Mouse (Mus musculus) embryonic stem cell, embryonic (primary cell): ENCODE measurements around the gene Pcolce.

ENCODE experiments used
- CTCF ChIA-PET, 4 experiments: fragments of 300-600 bp in 2 of 4; fragments of 350-600 bp in 2 of 4; sonication (Branson Sonifier 250); formaldehyde crosslinking; loops; one replicate each; lab custom pipeline; 2022; ENCODE audit warnings: inconsistent platforms in 2 of 4; lab: Charles Lee
- POLR2A ChIA-PET, 4 experiments: fragments of 300-600 bp in 2 of 4; fragments of 350-600 bp in 2 of 4; sonication (Branson Sonifier 250); formaldehyde crosslinking; loops; one replicate each; lab custom pipeline; 2022; ENCODE audit warnings: antibody characterized with exemption in 4 of 4, inconsistent platforms in 1 of 4; lab: Charles Lee

The Pcolce gene

DNA sequence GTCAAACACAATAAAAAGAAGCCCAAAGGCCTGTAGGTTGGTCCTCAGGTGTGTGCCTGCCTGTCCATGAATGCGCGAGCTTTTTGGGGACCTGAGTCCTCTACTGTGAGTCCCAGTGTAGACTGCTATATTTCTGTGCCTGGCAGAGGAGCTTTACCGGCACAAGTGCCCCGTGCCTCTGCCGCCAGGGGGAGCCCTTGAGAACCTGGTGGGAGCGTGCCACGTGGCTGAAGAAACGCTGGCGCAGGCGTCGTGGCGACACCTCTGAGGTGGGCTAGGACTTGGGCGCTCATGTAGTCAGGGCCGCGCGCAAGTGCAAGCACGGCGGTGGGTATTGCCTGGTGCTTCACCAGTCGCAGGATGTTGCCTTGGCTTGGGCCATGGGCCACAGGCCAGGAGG is 27.5 kb upstream of the Pcolce start, which contains the start of gene Sap25:
Gene Sap25 (plus strand): TSS at position 281 of the 400 bp plus-strand sequence.
- POLR2A ChIA-PET = interaction anchor here (0.6 to 9.6 kb wide), 39 partner anchors 9 to 789 kb away, joined by 3 to 163 read pairs (median 4); partner anchors contain the start of genes Fbxo24 (in 3 of the 4), Gm20605 (in 3 of the 4), Lrch4 (in 3 of the 4) and Pop7 (in 2 of the 4)
- CTCF ChIA-PET = interaction anchor here (0.5 to 6.4 kb wide), 78 partner anchors 7 to 934 kb away, joined by 3 to 87 read pairs (median 4); partner anchors contain the start of genes Fbxo24 (in 3 of the 4), Lrch4 (in 3 of the 4), Agfg2 (in 2 of the 4) and Tsc22d4 (in 2 of the 4)

DNA sequence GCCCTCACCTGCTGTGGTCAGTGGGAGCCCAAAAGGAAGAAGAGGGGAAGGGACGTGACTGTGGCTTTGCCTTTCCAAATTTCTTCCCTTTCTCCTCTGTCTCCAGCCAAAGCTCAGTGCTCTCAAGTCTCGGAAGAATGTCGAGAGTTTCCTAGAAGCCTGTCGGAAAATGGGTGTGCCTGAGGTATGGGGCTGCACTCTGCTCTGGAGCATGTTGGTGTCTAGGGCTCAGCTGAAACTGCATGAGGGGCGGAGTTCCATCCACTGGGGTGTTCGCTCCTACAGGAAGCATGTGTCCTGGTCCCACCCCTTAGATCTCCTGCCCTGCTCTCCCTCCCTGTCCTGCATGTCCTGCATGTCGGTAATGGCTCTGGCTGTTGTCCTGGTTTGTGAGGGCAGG is 25.9 kb upstream of the Pcolce start:
- CTCF ChIA-PET = interaction anchor here in 3 of 4 experiments (0.9 to 6.4 kb wide), 6 partner anchors 10 to 26 kb away, joined by 4 to 87 read pairs (median 8); partner anchors contain the start of genes Fbxo24 (in 1 of the 3), Gm20605 (in 1 of the 3), Lrch4 (in 1 of the 3) and Pcolce (in 1 of the 3)
- POLR2A ChIA-PET = interaction anchor here in 3 of 4 experiments (0.6 to 9.6 kb wide), 12 partner anchors 9 to 1539 kb away, joined by 3 to 163 read pairs (median 4); partner anchors contain the start of genes Fbxo24 (in 2 of the 3), Gm20605 (in 2 of the 3), Lrch4 (in 2 of the 3) and Pcolce (in 1 of the 3)

- CTCF ChIA-PET = interaction anchor here in 3 of 4 experiments (0.6 to 1.5 kb wide), 9 partner anchors 7 to 132 kb away, joined by 3 to 4 read pairs (median 3); partner anchors contain the start of genes Gigyf1 (in 1 of the 3), Pop7 (in 1 of the 3) and Sap25 (in 1 of the 3)
- POLR2A ChIA-PET = interaction anchor here in 3 of 4 experiments (0.6 to 10.2 kb wide), 17 partner anchors 8 to 150 kb away, joined by 3 to 163 read pairs (median 3); partner anchors contain the start of genes Irs3 (in 2 of the 3), Pop7 (in 2 of the 3) and Sap25 (in 2 of the 3)
Measured at GRCm38 (mm10) chr5:137633397-137634084, 20.0 kb upstream of the Pcolce start.

DNA sequence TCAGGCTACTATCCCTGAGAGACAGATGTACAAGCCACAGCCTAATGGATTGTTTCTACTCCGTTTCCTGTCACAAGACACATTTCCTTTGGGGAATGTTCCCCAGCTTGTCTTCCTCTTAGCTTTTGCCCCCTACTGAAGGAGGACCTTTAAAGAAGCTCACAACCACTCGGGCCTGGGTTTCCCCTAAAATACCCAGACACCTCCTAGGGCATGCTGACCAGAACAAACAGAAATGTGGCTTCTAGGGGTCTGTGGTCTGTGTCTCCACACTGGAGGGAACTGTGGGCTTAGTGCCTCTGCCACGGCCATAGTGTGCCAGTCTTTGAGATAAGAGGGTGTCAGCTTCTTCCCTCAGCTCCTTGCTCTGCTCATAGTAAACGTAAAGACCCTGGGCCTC is 18.0 kb upstream of the Pcolce start:
- POLR2A ChIA-PET = interaction anchor here (0.6 to 13.0 kb wide), 40 partner anchors 9 to 609 kb away, joined by 3 to 163 read pairs (median 6); partner anchors contain the start of genes Sap25 (in 4 of the 4), Mospd3 (in 3 of the 4), Pcolce (in 3 of the 4) and Pop7 (in 3 of the 4)
- CTCF ChIA-PET = interaction anchor here (1.0 to 5.1 kb wide), 13 partner anchors 10 to 129 kb away, joined by 3 to 70 read pairs (median 4); partner anchors contain the start of genes Sap25 (in 4 of the 4) and Pop7 (in 2 of the 4)

GRCm38 (mm10) chr5:137631171-137631570 is 17.6 kb upstream of the Pcolce start:
- POLR2A ChIA-PET = interaction anchor here (0.7 to 13.0 kb wide), 42 partner anchors 10 to 148 kb away, joined by 3 to 163 read pairs (median 6); partner anchors contain the start of genes Sap25 (in 4 of the 4), Mospd3 (in 3 of the 4), Pcolce (in 3 of the 4) and Pop7 (in 3 of the 4)
- CTCF ChIA-PET = interaction anchor here (0.7 to 5.1 kb wide), 15 partner anchors 10 to 129 kb away, joined by 3 to 70 read pairs (median 4); partner anchors contain the start of genes Sap25 (in 4 of the 4), Pop7 (in 2 of the 4) and Pcolce (in 1 of the 4)

GRCm38 (mm10) chr5:137630602-137631001 is 17.0 kb upstream of the Pcolce start:
- CTCF ChIA-PET = interaction anchor here (0.7 to 5.1 kb wide), 12 partner anchors 11 to 129 kb away, joined by 3 to 70 read pairs (median 6); partner anchors contain the start of genes Sap25 (in 4 of the 4), Pcolce (in 1 of the 4) and Pop7 (in 1 of the 4)
- POLR2A ChIA-PET = interaction anchor here (0.6 to 13.0 kb wide), 41 partner anchors 9 to 559 kb away, joined by 3 to 163 read pairs (median 6); partner anchors contain the start of genes Mospd3 (in 3 of the 4), Pcolce (in 3 of the 4), Pop7 (in 3 of the 4) and Sap25 (in 3 of the 4)

- ChIA-PET POLR2A (interaction anchor here (0.6 to 13.0 kb wide), 41 partner anchors 9 to 558 kb away, joined by 3 to 163 read pairs (median 7); partner anchors contain the start of genes Sap25 (in 4 of the 4), Mospd3 (in 3 of the 4), Pcolce (in 3 of the 4) and Pop7 (in 2 of the 4)), CTCF (interaction anchor here (0.9 to 5.1 kb wide), 10 partner anchors 11 to 30 kb away, joined by 3 to 70 read pairs (median 6); partner anchors contain the start of genes Sap25 (in 4 of the 4) and Pcolce (in 1 of the 4))
Measured at GRCm38 (mm10) chr5:137629906-137630545, 16.4 kb upstream of the Pcolce start.

DNA sequence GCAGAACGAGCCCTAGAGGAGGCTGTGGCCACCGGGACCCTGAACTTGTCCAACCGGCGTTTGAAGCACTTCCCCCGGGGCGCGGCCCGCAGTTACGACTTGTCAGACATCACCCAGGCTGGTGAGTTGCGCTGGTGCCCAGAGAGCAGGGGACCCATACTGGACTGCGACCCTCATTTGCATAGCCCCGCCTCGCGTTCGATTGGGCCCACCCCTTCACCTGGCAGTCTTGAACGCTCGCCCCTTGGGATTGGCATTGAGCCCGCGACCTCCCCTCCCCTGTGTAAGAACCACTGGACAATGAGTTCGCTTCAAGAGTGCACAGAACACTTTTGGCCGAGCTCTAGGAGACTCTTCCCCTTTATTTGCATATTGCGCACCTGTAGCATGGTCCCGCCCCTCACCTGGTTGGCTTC is 15.7 kb upstream of the Pcolce start:
- ChIA-PET POLR2A (interaction anchor here in 3 of 4 experiments (0.5 to 13.0 kb wide), 23 partner anchors 8 to 681 kb away, joined by 3 to 163 read pairs (median 8); partner anchors contain the start of genes Pcolce (in 3 of the 3), Sap25 (in 3 of the 3), Pop7 (in 2 of the 3) and Irs3 (in 1 of the 3)), CTCF (interaction anchor here in 3 of 4 experiments (0.5 to 5.1 kb wide), 8 partner anchors 12 to 253 kb away, joined by 3 to 70 read pairs (median 6); partner anchors contain the start of genes Sap25 (in 2 of the 3) and Pcolce (in 1 of the 3))

DNA sequence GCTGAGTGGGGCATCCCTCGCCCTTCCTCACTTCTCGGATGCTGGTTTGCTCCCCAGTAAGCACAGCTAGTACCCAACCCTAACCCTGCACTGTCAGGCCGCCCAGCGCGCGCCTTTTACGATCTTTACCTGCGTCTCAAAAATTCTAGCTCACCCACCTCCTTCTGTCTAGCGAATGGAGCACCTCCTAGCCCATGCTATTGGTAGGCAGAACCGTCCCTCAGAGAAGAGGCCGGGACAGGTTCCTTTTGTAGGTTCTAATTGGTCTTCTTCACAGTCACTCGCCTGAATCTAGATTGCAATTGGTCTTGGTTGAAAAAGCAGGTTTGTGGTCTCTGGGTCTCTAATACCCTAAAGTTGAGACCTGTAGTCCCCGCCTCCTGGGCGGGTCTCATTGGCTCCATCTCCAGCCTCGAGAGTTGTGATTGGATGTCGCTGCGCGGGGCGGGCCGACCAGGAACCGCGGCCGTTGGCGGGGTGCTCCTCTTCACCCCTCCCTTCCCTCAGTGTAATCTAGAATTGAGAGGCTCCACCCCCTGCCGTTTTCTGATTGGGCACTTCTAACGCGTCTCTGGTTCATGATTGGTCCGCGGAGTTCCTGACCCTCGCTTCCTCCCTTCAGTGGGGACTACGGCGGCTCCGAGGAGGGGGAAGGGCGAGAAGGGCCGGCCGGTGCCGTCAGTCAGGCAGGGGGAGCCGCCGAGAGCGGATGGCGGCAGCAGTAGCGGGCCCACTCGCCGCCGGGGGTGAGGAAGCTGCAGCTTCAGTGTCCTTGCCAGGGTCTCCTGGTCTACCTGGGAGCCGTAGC is 15.1 kb upstream of the Pcolce start, which contains the start of the genes Fbxo24, Lrch4 and Gm20605:
Gene Fbxo24 (minus strand): TSS at position 505 of the 808 bp plus-strand sequence.
Gene Lrch4 (plus strand): TSS at position 624 of the 808 bp plus-strand sequence.
Gene Gm20605 (plus strand): TSS at position 678 of the 808 bp plus-strand sequence.
- ChIA-PET POLR2A (interaction anchor here in 3 of 4 experiments (0.5 to 13.0 kb wide), 40 partner anchors 7 to 680 kb away, joined by 3 to 163 read pairs (median 4); partner anchors contain the start of genes Pcolce (in 3 of the 3), Sap25 (in 3 of the 3), Pop7 (in 2 of the 3) and Actl6b (in 1 of the 3)), CTCF (interaction anchor here (0.5 to 5.1 kb wide), 17 partner anchors 12 to 1719 kb away, joined by 3 to 70 read pairs (median 4); partner anchors contain the start of genes Sap25 (in 4 of the 4), Epo (in 1 of the 4), Pcolce (in 1 of the 4) and Pop7 (in 1 of the 4))

DNA sequence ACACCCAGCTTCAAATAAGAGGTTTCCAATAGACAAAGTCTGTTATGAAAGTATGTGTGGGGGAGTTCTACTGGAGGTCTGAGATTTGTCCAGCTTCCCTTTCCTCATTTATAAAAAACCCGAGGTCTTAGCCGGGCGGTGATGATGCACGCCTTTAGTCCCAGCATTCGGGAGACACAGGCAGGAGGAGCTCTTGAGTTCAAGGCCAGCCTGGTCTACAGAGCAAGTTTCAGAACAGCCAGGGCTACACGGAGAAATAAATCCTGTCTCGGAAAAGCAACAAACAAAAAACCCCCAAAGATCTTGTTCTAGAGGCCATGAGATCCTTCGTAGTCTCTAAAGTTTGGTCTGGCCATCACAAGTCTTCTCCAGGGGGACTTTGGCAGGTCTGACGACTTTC is 14.4 kb upstream of the Pcolce start:
- POLR2A ChIA-PET = interaction anchor here in 3 of 4 experiments (0.6 to 13.0 kb wide), 34 partner anchors 7 to 159 kb away, joined by 3 to 163 read pairs (median 6); partner anchors contain the start of genes Pcolce (in 3 of the 3), Pop7 (in 2 of the 3), Sap25 (in 2 of the 3) and Actl6b (in 1 of the 3)
- CTCF ChIA-PET = interaction anchor here (0.5 to 5.1 kb wide), 13 partner anchors 13 to 1393 kb away, joined by 3 to 70 read pairs (median 4); partner anchors contain the start of genes Sap25 (in 4 of the 4), Epo (in 1 of the 4), Pcolce (in 1 of the 4) and Pop7 (in 1 of the 4)

GRCm38 (mm10) chr5:137623937-137624530 is 10.4 kb upstream of the Pcolce start:
- ChIA-PET POLR2A (interaction anchor here in 3 of 4 experiments (0.6 to 13.0 kb wide), 11 partner anchors 10 to 291 kb away, joined by 3 to 163 read pairs (median 3); partner anchors contain the start of genes Pcolce (in 2 of the 3), Sap25 (in 2 of the 3) and Irs3 (in 1 of the 3)), CTCF (interaction anchor here in 2 of 4 experiments (0.6 to 1.2 kb wide), 5 partner anchors 18 to 534 kb away, joined by 3 to 5 read pairs (median 3); no protein-coding TSS in a partner anchor)

DNA sequence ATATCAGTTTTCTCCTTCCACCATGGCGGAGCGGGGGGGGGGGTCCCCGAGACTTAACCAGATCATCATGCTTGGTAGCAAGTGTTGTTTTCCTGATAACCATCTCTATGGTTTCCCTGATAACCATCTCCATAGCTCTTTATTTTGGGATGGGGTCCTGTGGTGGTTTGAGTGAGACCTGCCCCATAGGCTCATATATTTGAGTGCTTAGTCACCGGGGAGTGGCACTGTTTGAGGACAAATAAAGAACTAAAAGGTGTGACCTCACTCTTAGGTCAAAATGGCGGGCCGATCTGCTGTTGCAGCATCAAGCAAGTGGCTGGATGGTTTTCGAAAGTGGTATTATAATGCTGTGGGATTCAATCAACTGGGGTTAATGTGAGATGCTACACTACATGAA is 1.8 kb upstream of the Pcolce start:
- POLR2A ChIA-PET = interaction anchor here in 3 of 4 experiments (0.7 to 6.4 kb wide), 11 partner anchors 8 to 145 kb away, joined by 3 to 126 read pairs (median 5); partner anchors contain the start of genes Fbxo24 (in 2 of the 3), Gm20605 (in 2 of the 3), Lrch4 (in 2 of the 3) and Mospd3 (in 1 of the 3)
- CTCF ChIA-PET = interaction anchor here in 3 of 4 experiments (0.7 to 1.4 kb wide), 3 partner anchors 13 to 1869 kb away, joined by 3 to 4 read pairs (median 4); no protein-coding TSS in a partner anchor

DNA sequence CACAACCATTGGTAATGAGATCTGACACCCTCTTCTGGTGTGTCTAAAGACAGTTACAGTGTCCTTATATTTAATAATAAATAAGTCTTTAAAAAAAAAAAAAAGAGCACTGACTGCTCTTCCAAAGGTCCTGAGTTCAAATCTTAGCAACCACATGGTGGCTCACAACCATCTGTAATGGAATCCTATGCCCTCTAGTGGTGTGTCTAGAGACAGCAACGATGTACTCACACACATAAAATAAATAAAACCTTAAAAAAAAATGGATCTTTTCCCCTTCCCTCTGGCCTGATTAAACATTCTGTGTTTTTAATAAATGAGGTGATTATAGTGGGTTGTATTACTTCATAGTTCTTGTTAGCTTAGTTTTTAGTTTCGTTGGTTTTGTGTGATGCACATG is 1.3 kb upstream of the Pcolce start:
- CTCF ChIA-PET = interaction anchor here in 3 of 4 experiments (0.7 to 1.7 kb wide), 6 partner anchors 9 to 1869 kb away, joined by 3 to 6 read pairs (median 4); no protein-coding TSS in a partner anchor

More for the DNA sequence above, 1.3 kb upstream of the Pcolce start:
- POLR2A ChIA-PET = interaction anchor here in 3 of 4 experiments (0.5 to 6.4 kb wide), 16 partner anchors 8 to 172 kb away, joined by 3 to 126 read pairs (median 4); partner anchors contain the start of genes Fbxo24 (in 2 of the 3), Gm20605 (in 2 of the 3), Lrch4 (in 2 of the 3) and Mospd3 (in 2 of the 3)
